Mouse (Mus musculus): Measurements from ENCODE around the gene Gadd45gip1. TPM values are rescaled to one million over a fixed set of nuclear protein-coding genes. Genes with fewer than 3 reads are reported as not detected.
A peak's percentile ranks its signal among the peaks of the same experiment; 100 is the strongest.
"Not testable (repeated sequence)": the region's sequence is repeated elsewhere in the genome, so short reads cannot be mapped to it uniquely, and the experiment has no call there.

Gadd45gip1 gene
- total RNA-seq, 1 experiment, result 30.8 TPM

- in situ Hi-C loops (cut with MboI; ENCODE audit: low sequenced_read_pairs in 2 of 2, unreplicated experiment in 2 of 2), result loop anchor here (5.0 to 10.0 kb wide), 2 partner anchors 111 to 118 kb away; partner anchors contain the start of gene Lyl1 (in 1 of the 2)
- Histone ChIP-seq H3K4me3 (ENCODE audit: insufficient read depth in 1 of 2, low read depth in 1 of 2, low read length in 2 of 2, poor library complexity in 1 of 2, severe bottlenecking in 1 of 2) (no peak overlapping the region), H3K36me3 (ENCODE audit: control insufficient read depth, insufficient read depth, low read length, poor library complexity, severe bottlenecking) (no peaks in the 10 kb centered on the region), H3K9ac (ENCODE audit: insufficient read depth, low read depth, low read length, poor library complexity, severe bottlenecking) (no peak overlapping the region), H3K27ac (ENCODE audit: insufficient read depth, low read depth, low read length, poor library complexity, severe bottlenecking) (no peak overlapping the region), H3K9me3 (ENCODE audit: control insufficient read depth, insufficient read depth, low read depth, low read length) (no peaks in the 10 kb centered on the region), H3K4me1 (ENCODE audit: control insufficient read depth in 2 of 2, insufficient read depth in 2 of 2, low read length in 2 of 2, poor library complexity in 1 of 2) (no peaks in the 10 kb centered on the region; a peak in 1 of 4 replicates)
- DNase-seq (ENCODE audit: low read depth, low spot score), result peak; percentile 90
- TF ChIP-seq CHD2 (IDR thresholded peaks at IDR 0.05; ENCODE audit: low read depth, low read length) (no peak), MAFK (IDR thresholded peaks at IDR 0.05; ENCODE audit: insufficient read depth, low read depth, low read length) (peak; percentile 33; the same call in 1 of the 2 replicates)
These were observed 15.8 kb upstream of the Gadd45gip1 start for GRCm38 (mm10) chr8:84815547-84815946.

- Histone ChIP-seq H3K27ac (ENCODE audit: insufficient read depth, low read depth, low read length, poor library complexity, severe bottlenecking) (no peak overlapping the region), H3K9me3 (ENCODE audit: control insufficient read depth, insufficient read depth, low read depth, low read length) (no peaks in the 10 kb centered on the region), H3K4me1 (ENCODE audit: control insufficient read depth in 2 of 2, insufficient read depth in 2 of 2, low read length in 2 of 2, poor library complexity in 1 of 2) (no peaks in the 10 kb centered on the region; a peak in 1 of 4 replicates), H3K9ac (ENCODE audit: insufficient read depth, low read depth, low read length, poor library complexity, severe bottlenecking) (no peak overlapping the region), H3K4me3 (ENCODE audit: insufficient read depth in 1 of 2, low read depth in 1 of 2, low read length in 2 of 2, poor library complexity in 1 of 2, severe bottlenecking in 1 of 2) (no peak overlapping the region), H3K36me3 (ENCODE audit: control insufficient read depth, insufficient read depth, low read length, poor library complexity, severe bottlenecking) (no peaks in the 10 kb centered on the region)
- TF ChIP-seq ZC3H11A (IDR thresholded peaks at IDR 0.05; ENCODE audit: borderline replicate concordance, low read depth, low read length) (no peak), ZNF384 (IDR thresholded peaks at IDR 0.05; ENCODE audit: low read depth, low read length) (no peak), CHD2 (IDR thresholded peaks at IDR 0.05; ENCODE audit: low read depth, low read length) (no peak), MAFK (IDR thresholded peaks at IDR 0.05; ENCODE audit: insufficient read depth, low read depth, low read length) (no peak), HCFC1 (IDR thresholded peaks at IDR 0.05; ENCODE audit: borderline replicate concordance, insufficient read depth, low read length) (no peak)
- in situ Hi-C loops (cut with MboI; ENCODE audit: low sequenced_read_pairs in 2 of 2, unreplicated experiment in 2 of 2), result loop anchor here (5.0 to 10.0 kb wide), 2 partner anchors 111 to 119 kb away; partner anchors contain the start of gene Lyl1 (in 1 of the 2)
- DNase-seq (ENCODE audit: low read depth, low spot score), result no peak
These were observed 15.2 kb upstream of the Gadd45gip1 start for GRCm38 (mm10) chr8:84816117-84816516.

GRCm38 (mm10) chr8:84822723-84823122, 8.6 kb upstream of the Gadd45gip1 start, which contains the start of gene Dand5:
Dand5 (minus strand) TSS chr8:84822823.
- Histone ChIP-seq H3K36me3 (ENCODE audit: control insufficient read depth, insufficient read depth, low read length, poor library complexity, severe bottlenecking) (no peaks in the 10 kb centered on the region), H3K4me3 (ENCODE audit: insufficient read depth in 1 of 2, low read depth in 1 of 2, low read length in 2 of 2, poor library complexity in 1 of 2, severe bottlenecking in 1 of 2) (no peak within 1 kb of the TSS), H3K27ac (ENCODE audit: insufficient read depth, low read depth, low read length, poor library complexity, severe bottlenecking) (no peak within 1 kb of the TSS), H3K9ac (ENCODE audit: insufficient read depth, low read depth, low read length, poor library complexity, severe bottlenecking) (no peak within 1 kb of the TSS), H3K9me3 (ENCODE audit: control insufficient read depth, insufficient read depth, low read depth, low read length) (no peaks in the 10 kb centered on the region), H3K4me1 (ENCODE audit: control insufficient read depth in 2 of 2, insufficient read depth in 2 of 2, low read length in 2 of 2, poor library complexity in 1 of 2) (no peaks in the 10 kb centered on the region)
- no peak for DNase-seq (ENCODE audit: low read depth, low spot score)
- no peak for TF ChIP-seq HCFC1 (IDR thresholded peaks at IDR 0.05; ENCODE audit: borderline replicate concordance, insufficient read depth, low read length)
- no peak for TF ChIP-seq ZNF384 (IDR thresholded peaks at IDR 0.05; ENCODE audit: low read depth, low read length)
- no peak for TF ChIP-seq ZC3H11A (IDR thresholded peaks at IDR 0.05; ENCODE audit: borderline replicate concordance, low read depth, low read length)
- no peak for TF ChIP-seq CHD2 (IDR thresholded peaks at IDR 0.05; ENCODE audit: low read depth, low read length)
- no peak for TF ChIP-seq MAFK (IDR thresholded peaks at IDR 0.05; ENCODE audit: insufficient read depth, low read depth, low read length)
- in situ Hi-C loops (cut with MboI; ENCODE audit: low sequenced_read_pairs in 2 of 2, unreplicated experiment in 2 of 2), result no loop called here

GRCm38 (mm10) chr8:84823653-84824052, 7.7 kb upstream of the Gadd45gip1 start:
- Histone ChIP-seq H3K9me3 (ENCODE audit: control insufficient read depth, insufficient read depth, low read depth, low read length) (no peaks in the 10 kb centered on the region), H3K27ac (ENCODE audit: insufficient read depth, low read depth, low read length, poor library complexity, severe bottlenecking) (no peak overlapping the region), H3K4me3 (ENCODE audit: insufficient read depth in 1 of 2, low read depth in 1 of 2, low read length in 2 of 2, poor library complexity in 1 of 2, severe bottlenecking in 1 of 2) (no peak overlapping the region), H3K9ac (ENCODE audit: insufficient read depth, low read depth, low read length, poor library complexity, severe bottlenecking) (no peak overlapping the region), H3K36me3 (ENCODE audit: control insufficient read depth, insufficient read depth, low read length, poor library complexity, severe bottlenecking) (no peaks in the 10 kb centered on the region), H3K4me1 (ENCODE audit: control insufficient read depth in 2 of 2, insufficient read depth in 2 of 2, low read length in 2 of 2, poor library complexity in 1 of 2) (no peaks in the 10 kb centered on the region)
- no peak for DNase-seq (ENCODE audit: low read depth, low spot score)
- in situ Hi-C loops (cut with MboI; ENCODE audit: low sequenced_read_pairs in 2 of 2, unreplicated experiment in 2 of 2), result no loop called here
- TF ChIP-seq HCFC1 (IDR thresholded peaks at IDR 0.05; ENCODE audit: borderline replicate concordance, insufficient read depth, low read length), result no peak
- no peak for TF ChIP-seq MAFK (IDR thresholded peaks at IDR 0.05; ENCODE audit: insufficient read depth, low read depth, low read length)
- TF ChIP-seq ZC3H11A (IDR thresholded peaks at IDR 0.05; ENCODE audit: borderline replicate concordance, low read depth, low read length), result no peak
- TF ChIP-seq CHD2 (IDR thresholded peaks at IDR 0.05; ENCODE audit: low read depth, low read length), result no peak
- TF ChIP-seq ZNF384 (IDR thresholded peaks at IDR 0.05; ENCODE audit: low read depth, low read length), result no peak

GRCm38 (mm10) chr8:84825636-84826035, 5.7 kb upstream of the Gadd45gip1 start:
- Histone ChIP-seq H3K9me3 (ENCODE audit: control insufficient read depth, insufficient read depth, low read depth, low read length) (no peaks in the 10 kb centered on the region), H3K36me3 (ENCODE audit: control insufficient read depth, insufficient read depth, low read length, poor library complexity, severe bottlenecking) (no peaks in the 10 kb centered on the region), H3K4me1 (ENCODE audit: control insufficient read depth in 2 of 2, insufficient read depth in 2 of 2, low read length in 2 of 2, poor library complexity in 1 of 2) (no peaks in the 10 kb centered on the region), H3K4me3 (ENCODE audit: insufficient read depth in 1 of 2, low read depth in 1 of 2, low read length in 2 of 2, poor library complexity in 1 of 2, severe bottlenecking in 1 of 2) (no peak overlapping the region), H3K9ac (ENCODE audit: insufficient read depth, low read depth, low read length, poor library complexity, severe bottlenecking) (no peak overlapping the region), H3K27ac (ENCODE audit: insufficient read depth, low read depth, low read length, poor library complexity, severe bottlenecking) (no peak overlapping the region)
- no peak for DNase-seq (ENCODE audit: low read depth, low spot score)
- TF ChIP-seq ZC3H11A (IDR thresholded peaks at IDR 0.05; ENCODE audit: borderline replicate concordance, low read depth, low read length) (no peak), MAFK (IDR thresholded peaks at IDR 0.05; ENCODE audit: insufficient read depth, low read depth, low read length) (no peak), CHD2 (IDR thresholded peaks at IDR 0.05; ENCODE audit: low read depth, low read length) (no peak), HCFC1 (IDR thresholded peaks at IDR 0.05; ENCODE audit: borderline replicate concordance, insufficient read depth, low read length) (no peak), ZNF384 (IDR thresholded peaks at IDR 0.05; ENCODE audit: low read depth, low read length) (no peak)
- in situ Hi-C loops (cut with MboI; ENCODE audit: low sequenced_read_pairs in 2 of 2, unreplicated experiment in 2 of 2), result no loop called here

GRCm38 (mm10) chr8:84826518-84826917, 4.8 kb upstream of the Gadd45gip1 start:
- H3K4me1 ChIP-seq (ENCODE audit: control insufficient read depth in 2 of 2, insufficient read depth in 2 of 2, low read length in 2 of 2, poor library complexity in 1 of 2); H3K27ac ChIP-seq (ENCODE audit: insufficient read depth, low read depth, low read length, poor library complexity, severe bottlenecking); H3K9me3 ChIP-seq (ENCODE audit: control insufficient read depth, insufficient read depth, low read depth, low read length); DNase-seq (ENCODE audit: low read depth, low spot score); H3K36me3 ChIP-seq (ENCODE audit: control insufficient read depth, insufficient read depth, low read length, poor library complexity, severe bottlenecking); H3K4me3 ChIP-seq (ENCODE audit: insufficient read depth in 1 of 2, low read depth in 1 of 2, low read length in 2 of 2, poor library complexity in 1 of 2, severe bottlenecking in 1 of 2); in situ Hi-C loops (cut with MboI; ENCODE audit: low sequenced_read_pairs in 2 of 2, unreplicated experiment in 2 of 2); H3K9ac ChIP-seq (ENCODE audit: insufficient read depth, low read depth, low read length, poor library complexity, severe bottlenecking): not testable (repeated sequence)
